Mouse (Mus musculus): ENCODE measurements around the gene Upp2. TPM values are rescaled to one million over a fixed set of nuclear protein-coding genes. Genes with fewer than 3 reads are reported as not detected.

Upp2 gene
- polyA plus RNA-seq, 1 experiment from 2014 or later = 7.5 TPM

GRCm38 (mm10) chr2:58566410-58567065 is 560 bp upstream of the Upp2 start:
- Histone ChIP-seq H3K9ac (ENCODE audit: low read length) (peak overlapping the region; percentile 96), H3K4me3 (ENCODE audit: control insufficient read depth in 1 of 2, insufficient read depth in 1 of 2, low read depth in 1 of 2, low read length in 2 of 2) (peak overlapping the region; percentile 90 to 95), H3K9me3 (ENCODE audit: control insufficient read depth, low read length) (no peaks in the 10 kb centered on the region), H3K27me3 (ENCODE audit: control insufficient read depth, insufficient read depth, low read length) (no peaks in the 10 kb centered on the region), H3K4me2 (ENCODE audit: low read length) (peak overlapping the region; percentile 75), H3K27ac (replicated peaks in 1 of 2; ENCODE audit: control insufficient read depth in 1 of 2, insufficient read depth in 1 of 2, low read depth in 2 of 2, low read length in 2 of 2) (peak overlapping the region; percentile 93 to 99), H3K36me3 (ENCODE audit: control insufficient read depth, insufficient read depth, low read length) (no peaks in the 10 kb centered on the region), H3K4me1 (ENCODE audit: control insufficient read depth in 2 of 2, insufficient read depth in 2 of 2, low read length in 2 of 2) (peaks cover 25 to 46% of the 10 kb centered on the region in 2 experiments)
- ATAC-seq (ENCODE audit: insufficient number of reproducible peaks, insufficient read depth, low FRiP score, low read depth) = peak; percentile 22; the same call in 1 of the 2 replicates
- under 1% methylated on average over 75 of the region's 78 CpGs for WGBS

- peak overlapping the region; percentile 80 to 99 for H3K27ac ChIP-seq (replicated peaks in 1 of 2; ENCODE audit: control insufficient read depth in 1 of 2, insufficient read depth in 1 of 2, low read depth in 2 of 2, low read length in 2 of 2)
- ATAC-seq (ENCODE audit: insufficient number of reproducible peaks, insufficient read depth, low FRiP score, low read depth) = no peak
- H3K9ac ChIP-seq (ENCODE audit: low read length) = peak overlapping the region; percentile 96
- no peaks in the 10 kb centered on the region for H3K27me3 ChIP-seq (ENCODE audit: control insufficient read depth, insufficient read depth, low read length)
- H3K4me2 ChIP-seq (ENCODE audit: low read length) = peak overlapping the region; percentile 75
- peak overlapping the region; percentile 90 to 95 for H3K4me3 ChIP-seq (ENCODE audit: control insufficient read depth in 1 of 2, insufficient read depth in 1 of 2, low read depth in 1 of 2, low read length in 2 of 2)
- peaks cover 21 to 33% of the 10 kb centered on the region in 2 experiments for H3K4me1 ChIP-seq (ENCODE audit: control insufficient read depth in 2 of 2, insufficient read depth in 2 of 2, low read length in 2 of 2)
- H3K9me3 ChIP-seq (ENCODE audit: control insufficient read depth, low read length) = no peaks in the 10 kb centered on the region
- H3K36me3 ChIP-seq (ENCODE audit: control insufficient read depth, insufficient read depth, low read length) = no peaks in the 10 kb centered on the region
- 6% methylated on average over 12 of the region's 12 CpGs for WGBS
These were observed 995 bp downstream of the Upp2 start for GRCm38 (mm10) chr2:58567866-58568719.

- 72% methylated on average over 4 of the region's 4 CpGs for WGBS
- Histone ChIP-seq H3K9me3 (ENCODE audit: control insufficient read depth, low read length) (no peaks in the 10 kb centered on the region), H3K36me3 (ENCODE audit: control insufficient read depth, insufficient read depth, low read length) (no peaks in the 10 kb centered on the region), H3K4me2 (ENCODE audit: low read length) (peak overlapping the region; percentile 75), H3K9ac (ENCODE audit: low read length) (peak overlapping the region; percentile 96), H3K4me3 (ENCODE audit: control insufficient read depth in 1 of 2, insufficient read depth in 1 of 2, low read depth in 1 of 2, low read length in 2 of 2) (no peak overlapping the region; a peak in 1 of 4 replicates), H3K27ac (replicated peaks in 1 of 2; ENCODE audit: control insufficient read depth in 1 of 2, insufficient read depth in 1 of 2, low read depth in 2 of 2, low read length in 2 of 2) (peak overlapping the region; percentile 80 to 99), H3K27me3 (ENCODE audit: control insufficient read depth, insufficient read depth, low read length) (no peaks in the 10 kb centered on the region), H3K4me1 (ENCODE audit: control insufficient read depth in 2 of 2, insufficient read depth in 2 of 2, low read length in 2 of 2) (peaks cover 17 to 23% of the 10 kb centered on the region in 2 experiments)
- ATAC-seq (ENCODE audit: insufficient number of reproducible peaks, insufficient read depth, low FRiP score, low read depth) = no peak
These were observed 1.9 kb downstream of the Upp2 start for GRCm38 (mm10) chr2:58568841-58569645.

GRCm38 (mm10) chr2:58574167-58574566 is 7.1 kb downstream of the Upp2 start:
- H3K27ac ChIP-seq (replicated peaks in 1 of 2; ENCODE audit: control insufficient read depth in 1 of 2, insufficient read depth in 1 of 2, low read depth in 2 of 2, low read length in 2 of 2) = no peak overlapping the region
- H3K4me1 ChIP-seq (ENCODE audit: control insufficient read depth in 2 of 2, insufficient read depth in 2 of 2, low read length in 2 of 2) = peaks cover 0 to under 1% of the 10 kb centered on the region in 2 experiments; a peak in 1 of 4 replicates
- H3K4me3 ChIP-seq (ENCODE audit: control insufficient read depth in 1 of 2, insufficient read depth in 1 of 2, low read depth in 1 of 2, low read length in 2 of 2) = no peak overlapping the region
- no peaks in the 10 kb centered on the region for H3K36me3 ChIP-seq (ENCODE audit: control insufficient read depth, insufficient read depth, low read length)
- H3K9me3 ChIP-seq (ENCODE audit: control insufficient read depth, low read length) = no peaks in the 10 kb centered on the region
- ATAC-seq (ENCODE audit: insufficient number of reproducible peaks, insufficient read depth, low FRiP score, low read depth) = no peak
- WGBS = 79% methylated on average over 2 of the region's 2 CpGs
- H3K27me3 ChIP-seq (ENCODE audit: control insufficient read depth, insufficient read depth, low read length) = no peaks in the 10 kb centered on the region
- H3K4me2 ChIP-seq (ENCODE audit: low read length) = no peak overlapping the region
- H3K9ac ChIP-seq (ENCODE audit: low read length) = no peak overlapping the region

- Histone ChIP-seq H3K9me3 (ENCODE audit: control insufficient read depth, low read length) (no peaks in the 10 kb centered on the region), H3K27me3 (ENCODE audit: control insufficient read depth, insufficient read depth, low read length) (no peaks in the 10 kb centered on the region), H3K4me3 (ENCODE audit: control insufficient read depth in 1 of 2, insufficient read depth in 1 of 2, low read depth in 1 of 2, low read length in 2 of 2) (no peak overlapping the region), H3K36me3 (ENCODE audit: control insufficient read depth, insufficient read depth, low read length) (no peaks in the 10 kb centered on the region), H3K4me1 (ENCODE audit: control insufficient read depth in 2 of 2, insufficient read depth in 2 of 2, low read length in 2 of 2) (peaks cover 4 to 12% of the 10 kb centered on the region in 2 experiments), H3K27ac (replicated peaks in 1 of 2; ENCODE audit: control insufficient read depth in 1 of 2, insufficient read depth in 1 of 2, low read depth in 2 of 2, low read length in 2 of 2) (no peak overlapping the region), H3K4me2 (ENCODE audit: low read length) (no peak overlapping the region), H3K9ac (ENCODE audit: low read length) (no peak overlapping the region)
- 73% methylated on average over 10 of the region's 10 CpGs for WGBS
- no peak for ATAC-seq (ENCODE audit: insufficient number of reproducible peaks, insufficient read depth, low FRiP score, low read depth)
These were observed 19.2 kb downstream of the Upp2 start for GRCm38 (mm10) chr2:58586311-58586710.

GRCm38 (mm10) chr2:58589637-58590036 is 22.5 kb downstream of the Upp2 start:
- Histone ChIP-seq H3K36me3 (ENCODE audit: control insufficient read depth, insufficient read depth, low read length) (no peaks in the 10 kb centered on the region), H3K4me3 (ENCODE audit: control insufficient read depth in 1 of 2, insufficient read depth in 1 of 2, low read depth in 1 of 2, low read length in 2 of 2) (no peak overlapping the region), H3K9ac (ENCODE audit: low read length) (no peak overlapping the region), H3K4me1 (ENCODE audit: control insufficient read depth in 2 of 2, insufficient read depth in 2 of 2, low read length in 2 of 2) (peaks cover 4 to 18% of the 10 kb centered on the region in 2 experiments), H3K27me3 (ENCODE audit: control insufficient read depth, insufficient read depth, low read length) (no peaks in the 10 kb centered on the region), H3K4me2 (ENCODE audit: low read length) (no peak overlapping the region), H3K27ac (replicated peaks in 1 of 2; ENCODE audit: control insufficient read depth in 1 of 2, insufficient read depth in 1 of 2, low read depth in 2 of 2, low read length in 2 of 2) (peak overlapping the region in 1 of 2 experiments; percentile 30; a peak in 2 of 4 replicates), H3K9me3 (ENCODE audit: control insufficient read depth, low read length) (no peaks in the 10 kb centered on the region)
- WGBS = 24% methylated on average over 4 of the region's 4 CpGs
- ATAC-seq (ENCODE audit: insufficient number of reproducible peaks, insufficient read depth, low FRiP score, low read depth) = peak; percentile 54; the same call in 1 of the 2 replicates

- H3K9ac ChIP-seq (ENCODE audit: low read length) = no peak overlapping the region
- 91% methylated on average over 1 of the region's 1 CpGs for WGBS
- H3K27ac ChIP-seq (replicated peaks in 1 of 2; ENCODE audit: control insufficient read depth in 1 of 2, insufficient read depth in 1 of 2, low read depth in 2 of 2, low read length in 2 of 2) = no peak overlapping the region
- H3K4me1 ChIP-seq (ENCODE audit: control insufficient read depth in 2 of 2, insufficient read depth in 2 of 2, low read length in 2 of 2) = peaks cover 4 to 22% of the 10 kb centered on the region in 2 experiments
- no peaks in the 10 kb centered on the region for H3K27me3 ChIP-seq (ENCODE audit: control insufficient read depth, insufficient read depth, low read length)
- no peak for ATAC-seq (ENCODE audit: insufficient number of reproducible peaks, insufficient read depth, low FRiP score, low read depth)
- H3K4me2 ChIP-seq (ENCODE audit: low read length) = no peak overlapping the region
- H3K36me3 ChIP-seq (ENCODE audit: control insufficient read depth, insufficient read depth, low read length) = no peaks in the 10 kb centered on the region
- H3K4me3 ChIP-seq (ENCODE audit: control insufficient read depth in 1 of 2, insufficient read depth in 1 of 2, low read depth in 1 of 2, low read length in 2 of 2) = no peak overlapping the region
- no peaks in the 10 kb centered on the region for H3K9me3 ChIP-seq (ENCODE audit: control insufficient read depth, low read length)
These were observed 23.0 kb downstream of the Upp2 start for GRCm38 (mm10) chr2:58590055-58590454.
